Mouse (Mus musculus) heart, postnatal 0 days (tissue): Measurements from ENCODE around the gene Srpk2.

Experiments
- CTCF ChIP-seq: IDR thresholded peaks from 2 replicates; pipeline ENCODE4 v1.5.1; 2016; ENCODE audit warnings: antibody characterized with exemption, control low read depth, low read depth
- EP300 ChIP-seq: IDR thresholded peaks from 2 replicates; pipeline ENCODE4 v1.6.1; 2016; ENCODE audit warnings: antibody characterized with exemption, low read depth

DNA sequence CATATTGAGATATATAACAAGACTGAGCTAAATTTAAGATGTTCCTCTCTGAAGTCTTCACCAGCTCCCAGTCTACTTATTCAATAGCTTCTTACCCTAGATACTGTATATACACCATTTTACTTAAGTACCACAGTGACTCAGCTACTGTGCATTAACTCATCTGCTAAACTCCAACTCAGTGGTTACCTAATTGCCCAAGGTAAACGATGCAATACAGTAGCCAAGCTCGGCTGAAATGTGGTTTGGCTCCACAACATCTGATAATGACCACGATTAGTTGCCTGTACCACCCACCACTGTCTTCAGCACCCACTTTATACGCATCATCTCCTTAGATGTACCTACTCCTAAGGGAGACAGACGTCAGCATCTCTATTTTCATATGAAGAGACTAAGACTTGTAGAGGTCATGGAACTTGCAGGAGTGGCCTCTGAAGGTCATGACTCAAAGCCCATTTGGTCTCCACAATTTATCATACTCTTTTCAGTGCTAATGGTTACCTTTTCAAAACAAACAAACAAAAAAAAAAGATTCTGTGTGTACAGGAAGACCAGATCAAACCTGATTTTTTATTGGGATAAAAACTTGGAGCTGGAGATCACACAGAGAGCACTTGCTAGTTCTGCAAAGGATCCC is 88.0 kb downstream of the Srpk2 start:
- TF ChIP-seq CTCF: no peak
- TF ChIP-seq EP300: no peak
